Mouse (Mus musculus): ENCODE results near the gene Syvn1. TPM values are rescaled to one million over a fixed set of nuclear protein-coding genes. Genes with fewer than 3 reads are reported as not detected.

Gene Syvn1
- polyA plus RNA-seq, 1 experiment from 2014 or later, result 34.9 TPM

DNA sequence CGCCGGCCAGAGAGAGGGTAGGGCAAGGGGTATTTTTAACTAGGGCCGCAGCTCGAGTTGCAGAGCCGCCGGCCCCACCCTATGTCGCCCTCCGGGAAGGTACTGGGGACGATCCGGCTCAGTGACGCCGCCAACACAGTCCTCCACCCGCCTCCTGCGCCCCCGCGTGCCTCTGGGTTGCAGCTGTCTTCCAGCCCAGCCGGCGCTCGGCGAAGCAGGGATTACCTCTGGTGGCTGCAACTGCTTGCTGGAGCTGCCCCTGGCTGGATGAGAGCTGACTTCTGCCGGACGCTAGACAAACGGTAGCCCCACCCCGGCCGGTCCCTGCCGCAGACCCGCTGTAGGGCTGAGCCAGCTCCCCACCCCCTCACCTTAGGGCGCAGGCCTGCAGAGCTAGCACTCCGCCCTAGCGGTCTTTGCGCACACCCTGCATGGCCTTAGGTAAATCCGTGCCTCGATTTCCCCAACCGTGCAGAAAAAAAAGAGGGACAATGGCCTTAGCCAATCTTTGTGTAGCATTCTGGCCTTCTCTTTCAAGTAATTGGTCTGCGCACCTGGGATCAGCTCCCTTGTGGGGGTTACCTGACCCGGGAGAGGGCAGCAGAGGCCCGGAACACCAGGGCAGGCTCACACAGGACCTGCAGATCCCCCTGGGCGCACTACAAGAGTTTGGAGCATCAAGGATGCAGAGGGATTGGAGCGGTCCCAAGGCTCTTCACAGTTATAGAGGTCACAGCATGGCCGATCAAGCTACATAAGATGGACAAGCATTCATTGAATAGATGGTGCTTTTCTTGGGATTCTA lies 30.7 kb upstream of the Syvn1 start, which contains the start of gene Capn1:
Gene Capn1, minus strand, starts transcription at position 387 of the 805 bp plus-strand sequence.
- H3K27ac ChIP-seq (replicated peaks; ENCODE audit: low read depth, low read length), result peak within 1 kb of the TSS; percentile 72
- H3K27me3 ChIP-seq (replicated peaks; ENCODE audit: control insufficient read depth, insufficient read depth, low read length), result no peaks in the 10 kb centered on the region
- H3K4me1 ChIP-seq (ENCODE audit: control insufficient read depth, insufficient read depth, low read length), result 0 out of 2 replicates have a peak, but pooled peaks cover 3% of the 10 kb centered on the region
- 5% methylated on average over 31 of the region's 40 CpGs for WGBS
- H3K4me3 ChIP-seq (ENCODE audit: low read depth, low read length), result peak within 1 kb of the TSS; percentile 60
- no peaks in the 10 kb centered on the region for H3K9me3 ChIP-seq (ENCODE audit: control insufficient read depth, low read length)
- peak; percentile 88 for ATAC-seq (ENCODE audit: low read depth)
- peak within 1 kb of the TSS; percentile 80 for H3K9ac ChIP-seq (ENCODE audit: low read depth, low read length)
- no peaks in the 10 kb centered on the region for H3K36me3 ChIP-seq (ENCODE audit: control insufficient read depth, insufficient read depth, low read length)
- H3K4me2 ChIP-seq (ENCODE audit: low read depth, low read length), result peak within 1 kb of the TSS; percentile 88
- peak; percentile 86 for DNase-seq (ENCODE audit: low spot score)

DNA sequence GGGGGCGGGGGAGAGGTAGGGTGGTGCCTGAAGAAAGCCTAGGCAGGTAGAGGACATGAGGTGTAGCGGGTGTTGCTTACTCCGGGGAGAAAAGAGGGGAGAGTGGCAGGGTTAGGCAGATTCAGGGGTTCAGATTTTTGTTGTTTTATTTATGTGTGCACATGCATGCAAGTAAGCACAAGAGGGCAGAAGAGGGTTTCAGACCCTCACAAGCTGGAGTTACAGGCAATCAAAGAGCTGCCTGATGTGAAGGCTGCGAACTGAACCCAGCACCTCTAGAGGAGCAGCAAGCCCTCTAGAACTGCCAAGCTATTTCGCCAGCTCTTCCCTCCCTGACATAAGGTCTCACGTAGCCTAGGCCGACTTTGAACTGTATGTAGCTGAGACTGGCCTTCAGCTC lies 29.8 kb upstream of the Syvn1 start:
- 0 out of 2 replicates have a peak, but pooled peaks cover 3% of the 10 kb centered on the region for H3K4me1 ChIP-seq (ENCODE audit: control insufficient read depth, insufficient read depth, low read length)
- DNase-seq (ENCODE audit: low spot score), result peak; percentile 45
- H3K4me3 ChIP-seq (ENCODE audit: low read depth, low read length), result no peak overlapping the region
- H3K9me3 ChIP-seq (ENCODE audit: control insufficient read depth, low read length), result no peaks in the 10 kb centered on the region
- no peak overlapping the region for H3K9ac ChIP-seq (ENCODE audit: low read depth, low read length)
- peak overlapping the region; percentile 88; the same call in 1 of the 2 replicates for H3K4me2 ChIP-seq (ENCODE audit: low read depth, low read length)
- no peak overlapping the region for H3K27ac ChIP-seq (replicated peaks; ENCODE audit: low read depth, low read length)
- no peak for ATAC-seq (ENCODE audit: low read depth)
- no peaks in the 10 kb centered on the region for H3K36me3 ChIP-seq (ENCODE audit: control insufficient read depth, insufficient read depth, low read length)
- H3K27me3 ChIP-seq (replicated peaks; ENCODE audit: control insufficient read depth, insufficient read depth, low read length), result no peaks in the 10 kb centered on the region
- WGBS, result 49% methylated on average over 7 of the region's 7 CpGs

DNA sequence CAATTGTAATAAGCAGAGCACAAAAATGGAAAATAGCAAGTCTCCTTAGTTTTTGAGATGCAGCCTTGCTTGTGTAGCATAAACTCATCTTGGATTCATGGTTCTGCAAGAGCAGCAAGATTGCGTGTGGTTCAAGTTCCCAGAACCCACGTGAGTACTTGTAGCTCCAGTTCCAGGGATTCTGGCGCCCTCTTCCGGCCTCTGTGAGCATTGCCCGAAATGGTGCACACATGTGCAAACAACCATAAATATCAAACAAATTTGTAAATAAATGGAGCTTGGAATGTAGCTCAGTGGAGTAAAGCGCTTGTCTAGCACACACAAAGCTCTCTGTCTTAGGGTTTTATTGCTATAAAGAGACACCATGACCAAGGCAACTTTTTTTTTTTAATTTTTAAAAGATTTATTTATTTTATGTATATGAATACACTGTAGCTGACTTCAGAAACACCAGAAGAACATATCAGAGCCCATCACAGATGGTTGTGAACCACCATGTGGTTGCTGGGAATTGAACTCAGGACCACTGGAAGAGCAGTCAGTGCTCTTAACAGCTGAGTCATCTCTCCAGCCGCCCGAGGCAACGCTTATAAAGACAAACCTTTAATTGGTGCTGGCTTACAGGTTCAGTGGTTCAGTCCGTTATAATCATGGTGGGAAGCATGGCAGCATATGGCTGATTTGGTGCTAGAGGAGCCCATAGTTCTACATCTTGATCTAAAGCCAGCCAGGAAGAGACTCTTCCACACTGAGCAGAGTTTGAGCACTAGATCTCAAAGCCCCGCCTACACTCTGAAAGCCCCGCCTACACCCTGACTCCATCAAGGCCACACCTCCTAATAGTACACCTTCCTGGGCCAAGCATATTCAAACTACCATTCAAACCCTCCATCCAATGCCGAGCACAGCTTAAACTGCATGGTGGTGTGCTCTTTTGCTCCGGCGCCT lies 28.0 kb upstream of the Syvn1 start:
- no peak overlapping the region for H3K4me3 ChIP-seq (ENCODE audit: low read depth, low read length)
- no peak overlapping the region for H3K4me2 ChIP-seq (ENCODE audit: low read depth, low read length)
- 27% methylated on average over 15 of the region's 15 CpGs for WGBS
- H3K27ac ChIP-seq (replicated peaks; ENCODE audit: low read depth, low read length), result no peak overlapping the region
- H3K9me3 ChIP-seq (ENCODE audit: control insufficient read depth, low read length), result no peaks in the 10 kb centered on the region
- no peak overlapping the region for H3K9ac ChIP-seq (ENCODE audit: low read depth, low read length)
- peak; percentile 88 for DNase-seq (ENCODE audit: low spot score)
- no peaks in the 10 kb centered on the region for H3K36me3 ChIP-seq (ENCODE audit: control insufficient read depth, insufficient read depth, low read length)
- H3K4me1 ChIP-seq (ENCODE audit: control insufficient read depth, insufficient read depth, low read length), result 0 out of 2 replicates have a peak, but pooled peaks cover 3% of the 10 kb centered on the region
- no peaks in the 10 kb centered on the region for H3K27me3 ChIP-seq (replicated peaks; ENCODE audit: control insufficient read depth, insufficient read depth, low read length)
- no peak for ATAC-seq (ENCODE audit: low read depth)

DNA sequence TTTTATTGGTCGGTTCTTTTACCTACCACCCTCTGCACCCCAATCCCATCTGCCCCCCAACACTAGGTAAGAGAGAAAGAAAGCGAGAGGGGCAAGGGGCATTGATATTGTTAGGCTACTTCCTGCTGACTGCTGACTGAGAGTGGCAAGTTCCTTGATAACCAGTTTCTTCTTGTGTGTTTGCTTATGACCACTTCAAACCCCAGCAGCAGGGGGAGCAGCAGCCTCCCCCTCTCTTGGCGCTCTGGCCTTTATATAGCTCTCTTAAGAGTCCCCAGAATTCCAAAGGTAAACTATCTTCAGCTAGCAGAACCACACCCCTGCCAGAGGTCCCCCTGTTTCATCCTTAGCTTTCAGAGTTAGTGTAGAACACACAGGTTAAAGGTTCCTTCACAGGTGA lies 26.1 kb upstream of the Syvn1 start:
- H3K36me3 ChIP-seq (ENCODE audit: control insufficient read depth, insufficient read depth, low read length), result no peaks in the 10 kb centered on the region
- ATAC-seq (ENCODE audit: low read depth) (no peak), DNase-seq (ENCODE audit: low spot score) (no peak)
- no peaks in the 10 kb centered on the region for H3K9me3 ChIP-seq (ENCODE audit: control insufficient read depth, low read length)
- no peaks in the 10 kb centered on the region for H3K4me1 ChIP-seq (ENCODE audit: control insufficient read depth, insufficient read depth, low read length)
- no peak overlapping the region for H3K4me2 ChIP-seq (ENCODE audit: low read depth, low read length)
- no peak overlapping the region for H3K4me3 ChIP-seq (ENCODE audit: low read depth, low read length)
- H3K27me3 ChIP-seq (replicated peaks; ENCODE audit: control insufficient read depth, insufficient read depth, low read length), result no peaks in the 10 kb centered on the region
- no peak overlapping the region for H3K9ac ChIP-seq (ENCODE audit: low read depth, low read length)
- H3K27ac ChIP-seq (replicated peaks; ENCODE audit: low read depth, low read length), result no peak overlapping the region
- WGBS, result 57% methylated on average over 3 of the region's 3 CpGs

DNA sequence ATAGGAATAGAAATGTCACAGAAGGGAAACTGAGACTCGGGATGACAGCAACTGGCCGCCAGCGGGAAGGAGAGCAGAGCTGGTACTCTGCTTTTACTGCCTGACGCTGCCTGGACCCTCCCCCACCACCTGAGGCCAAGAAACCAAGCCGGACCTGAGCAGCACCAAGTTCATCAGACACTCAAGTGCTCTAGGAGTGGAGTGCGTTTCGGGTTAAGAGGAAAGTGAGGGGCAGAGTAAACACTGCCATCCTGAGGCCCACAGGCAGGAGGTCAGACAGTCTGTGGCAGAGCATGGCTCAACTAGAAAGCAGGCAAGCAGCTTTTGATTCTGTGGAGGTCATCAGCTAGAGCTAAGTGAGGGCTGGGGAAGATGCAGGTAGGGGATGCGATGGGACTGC lies 23.3 kb upstream of the Syvn1 start:
- Histone ChIP-seq H3K4me3 (ENCODE audit: low read depth, low read length) (no peak overlapping the region), H3K27me3 (replicated peaks; ENCODE audit: control insufficient read depth, insufficient read depth, low read length) (no peaks in the 10 kb centered on the region), H3K4me1 (ENCODE audit: control insufficient read depth, insufficient read depth, low read length) (no peaks in the 10 kb centered on the region), H3K36me3 (ENCODE audit: control insufficient read depth, insufficient read depth, low read length) (no peaks in the 10 kb centered on the region), H3K4me2 (ENCODE audit: low read depth, low read length) (no peak overlapping the region), H3K27ac (replicated peaks; ENCODE audit: low read depth, low read length) (no peak overlapping the region), H3K9ac (ENCODE audit: low read depth, low read length) (no peak overlapping the region), H3K9me3 (ENCODE audit: control insufficient read depth, low read length) (no peaks in the 10 kb centered on the region)
- DNase-seq (ENCODE audit: low spot score), result no peak
- 61% methylated on average over 8 of the region's 8 CpGs for WGBS
- no peak for ATAC-seq (ENCODE audit: low read depth)

DNA sequence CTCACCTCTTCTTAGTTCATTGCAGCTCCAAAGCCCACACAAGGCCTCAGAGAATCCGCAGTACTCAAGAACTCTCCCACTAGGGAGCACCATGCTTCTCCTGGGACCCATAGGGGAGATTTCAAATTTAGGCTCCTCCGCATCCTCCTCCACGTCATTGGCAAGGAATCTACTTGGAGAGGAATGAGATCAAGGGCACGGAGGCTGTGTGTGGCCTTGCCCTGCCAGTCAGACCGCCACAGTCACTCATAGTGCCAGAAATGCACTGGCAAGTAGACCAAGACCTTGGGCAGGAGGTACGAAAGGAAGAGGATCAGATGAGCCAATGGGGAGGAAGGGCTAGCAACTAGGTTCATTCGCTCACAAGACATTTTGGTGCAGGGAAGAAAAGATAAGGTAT lies 22.4 kb upstream of the Syvn1 start:
- no peak overlapping the region for H3K27ac ChIP-seq (replicated peaks; ENCODE audit: low read depth, low read length)
- no peaks in the 10 kb centered on the region for H3K9me3 ChIP-seq (ENCODE audit: control insufficient read depth, low read length)
- no peak for DNase-seq (ENCODE audit: low spot score)
- no peak overlapping the region for H3K4me2 ChIP-seq (ENCODE audit: low read depth, low read length)
- no peak overlapping the region for H3K4me3 ChIP-seq (ENCODE audit: low read depth, low read length)
- no peak for ATAC-seq (ENCODE audit: low read depth)
- WGBS, result 81% methylated on average over 7 of the region's 7 CpGs
- H3K27me3 ChIP-seq (replicated peaks; ENCODE audit: control insufficient read depth, insufficient read depth, low read length), result no peaks in the 10 kb centered on the region
- no peaks in the 10 kb centered on the region for H3K36me3 ChIP-seq (ENCODE audit: control insufficient read depth, insufficient read depth, low read length)
- no peaks in the 10 kb centered on the region for H3K4me1 ChIP-seq (ENCODE audit: control insufficient read depth, insufficient read depth, low read length)
- no peak overlapping the region for H3K9ac ChIP-seq (ENCODE audit: low read depth, low read length)

DNA sequence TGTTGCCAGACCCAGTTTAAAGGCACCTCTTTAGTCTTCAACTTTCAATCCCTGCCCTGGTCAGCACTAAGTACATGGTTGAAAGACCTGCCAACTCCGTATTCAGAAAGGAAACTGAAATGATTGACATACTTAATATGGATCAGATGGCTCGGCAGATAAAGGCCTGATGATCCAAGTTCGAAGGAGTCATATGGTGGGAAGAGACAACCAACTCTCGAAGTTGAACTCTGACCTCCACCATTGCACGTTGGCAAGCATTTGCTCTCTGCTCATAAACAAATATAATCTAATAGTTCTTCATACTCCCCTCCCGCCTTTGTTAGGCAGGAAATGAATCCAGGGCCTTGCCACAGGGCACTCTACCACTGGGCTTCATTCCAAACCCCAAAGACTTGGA lies 17.4 kb upstream of the Syvn1 start:
- Histone ChIP-seq H3K9me3 (ENCODE audit: control insufficient read depth, low read length) (no peaks in the 10 kb centered on the region), H3K9ac (ENCODE audit: low read depth, low read length) (no peak overlapping the region), H3K27me3 (replicated peaks; ENCODE audit: control insufficient read depth, insufficient read depth, low read length) (no peaks in the 10 kb centered on the region), H3K4me3 (ENCODE audit: low read depth, low read length) (no peak overlapping the region), H3K4me1 (ENCODE audit: control insufficient read depth, insufficient read depth, low read length) (no peaks in the 10 kb centered on the region), H3K4me2 (ENCODE audit: low read depth, low read length) (no peak overlapping the region), H3K27ac (replicated peaks; ENCODE audit: low read depth, low read length) (no peak overlapping the region), H3K36me3 (ENCODE audit: control insufficient read depth, insufficient read depth, low read length) (no peaks in the 10 kb centered on the region)
- DNase-seq (ENCODE audit: low spot score) (no peak), ATAC-seq (ENCODE audit: low read depth) (no peak)
- 60% methylated on average over 6 of the region's 6 CpGs for WGBS

DNA sequence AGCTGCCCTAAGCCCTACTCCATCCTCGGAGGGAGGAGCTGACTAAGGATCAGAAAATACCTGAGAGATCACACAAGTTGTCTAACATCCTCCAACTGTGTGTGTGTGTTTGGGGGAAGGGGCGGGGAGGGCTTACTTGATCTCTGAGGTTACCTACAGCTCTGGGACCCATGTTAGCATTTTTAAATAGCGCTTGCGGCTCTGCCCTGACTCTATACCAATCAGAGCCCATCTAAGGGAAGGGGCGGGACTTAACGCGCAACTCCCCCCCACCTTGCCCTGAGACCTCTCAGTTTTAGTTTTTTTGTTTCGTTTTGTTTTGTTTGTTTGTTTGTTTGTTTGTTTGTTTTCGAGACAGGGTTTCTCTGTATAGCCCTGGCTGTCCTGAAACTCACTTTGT lies 16.9 kb upstream of the Syvn1 start:
- 75% methylated on average over 9 of the region's 9 CpGs for WGBS
- Histone ChIP-seq H3K27me3 (replicated peaks; ENCODE audit: control insufficient read depth, insufficient read depth, low read length) (no peaks in the 10 kb centered on the region), H3K4me2 (ENCODE audit: low read depth, low read length) (no peak overlapping the region), H3K9me3 (ENCODE audit: control insufficient read depth, low read length) (no peaks in the 10 kb centered on the region), H3K27ac (replicated peaks; ENCODE audit: low read depth, low read length) (no peak overlapping the region), H3K4me3 (ENCODE audit: low read depth, low read length) (no peak overlapping the region), H3K4me1 (ENCODE audit: control insufficient read depth, insufficient read depth, low read length) (no peaks in the 10 kb centered on the region), H3K9ac (ENCODE audit: low read depth, low read length) (no peak overlapping the region), H3K36me3 (ENCODE audit: control insufficient read depth, insufficient read depth, low read length) (no peaks in the 10 kb centered on the region)
- DNase-seq (ENCODE audit: low spot score) (no peak), ATAC-seq (ENCODE audit: low read depth) (no peak)

Data from embryonic facial prominence, embryonic 14.5 days (tissue).